Mouse (Mus musculus) layer of hippocampus, adult 18-20 months (tissue): ENCODE data around the gene Taar5. TPM values are rescaled to one million over a fixed set of nuclear protein-coding genes. Genes with fewer than 3 reads are reported as not detected.

Source experiments
- DNase-seq, 2 experiments: peaks; one replicate each; pipeline ENCODE4 v3.0.0; 2022; ENCODE audit warnings: low spot score in 2 of 2
- total RNA-seq, 2 experiments: library from RNA; stranded (reverse); gene quantifications; 2 replicates each; pipeline ENCODE4 v1.2.3; 2021

Taar5 gene
- total RNA-seq, 2 experiments from 2014 or later, result not detected

DNA sequence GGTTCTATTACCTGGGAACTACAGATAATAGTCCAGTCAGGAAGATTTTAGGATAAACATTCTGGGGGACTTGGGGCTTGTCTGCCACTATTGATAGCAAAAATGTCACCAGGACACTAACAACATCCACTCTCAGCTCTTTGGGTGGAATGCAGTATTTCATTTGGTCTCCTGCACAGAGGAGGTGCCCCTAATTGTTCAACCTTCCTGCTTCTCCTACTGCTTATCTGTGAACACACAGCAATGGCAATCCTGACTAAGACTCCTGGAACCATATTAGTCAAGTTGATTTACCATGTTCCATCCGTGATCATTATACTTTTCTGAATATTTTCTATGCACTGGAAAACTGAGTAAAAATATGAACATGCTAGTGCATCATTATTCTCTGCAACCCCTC lies 37.6 kb downstream of the Taar5 start:
- no peak for DNase-seq

Other genes with a start within 250 kb of the Taar5 start
- gene Rps12, start 183.4 kb upstream of the Taar5 start, total RNA-seq, result 100 to 1,000 TPM; 261 to 307 TPM
- gene Slc18b1, start 173.7 kb upstream of the Taar5 start, total RNA-seq, result 10 to 100 TPM; 26.7 to 28.6 TPM
- under 1 TPM in 1 of 2 experiments, not detected in 1; 0.23 TPM for gene Vnn3, start 119.2 kb upstream of the Taar5 start, total RNA-seq
- gene Vnn1, start 76.0 kb upstream of the Taar5 start, total RNA-seq, result under 1 TPM in 1 of 2 experiments, not detected in 1; 0.37 TPM
- not detected for gene Taar1, start 50.4 kb upstream of the Taar5 start, total RNA-seq
- not detected for gene Taar2, start 32.1 kb upstream of the Taar5 start, total RNA-seq
- gene Taar3, start 21.1 kb upstream of the Taar5 start, total RNA-seq, result not detected
- not detected for gene Taar4, start 10.2 kb upstream of the Taar5 start, total RNA-seq
- gene Taar6, start 14.9 kb downstream of the Taar5 start, total RNA-seq, result not detected
- not detected for gene Taar7a, start 22.8 kb downstream of the Taar5 start, total RNA-seq
- gene Taar7b, start 29.2 kb downstream of the Taar5 start, total RNA-seq, result not detected
- gene Taar7d, start 56.5 kb downstream of the Taar5 start, total RNA-seq, result not detected
- gene Taar7e, start 66.9 kb downstream of the Taar5 start, total RNA-seq, result not detected
- gene Taar7f, start 78.8 kb downstream of the Taar5 start, total RNA-seq, result not detected
- not detected for gene Taar8a, start 105.8 kb downstream of the Taar5 start, total RNA-seq
- gene Taar8b, start 121.6 kb downstream of the Taar5 start, total RNA-seq, result not detected
- not detected for gene Taar8c, start 131.2 kb downstream of the Taar5 start, total RNA-seq
- gene Taar9, start 138.8 kb downstream of the Taar5 start, total RNA-seq, result not detected
- gene Stx7, start 178.6 kb downstream of the Taar5 start, total RNA-seq, result 100 to 1,000 TPM; 134 to 140 TPM